Mouse (Mus musculus) lung, adult 2 months (tissue): ENCODE results near the gene Gm6034. TPM values are rescaled to one million over a fixed set of nuclear protein-coding genes. Genes with fewer than 3 reads are reported as not detected.
A peak's percentile ranks its signal among the peaks of the same experiment; 100 is the strongest.
"Not testable (repeated sequence)": the region's sequence is repeated elsewhere in the genome, so short reads cannot be mapped to it uniquely, and the experiment has no call there.

Source experiments
- DNase-seq: peaks from one replicate; pipeline ENCODE4 v3.0.0; 2022
- H3K4me1 ChIP-seq: fragments of 200-500 bp; 2 replicates; pipeline ENCODE4 v1.6.1; 2011; ENCODE audit warnings: low read length; ENCODE audit not compliant: control insufficient read depth, insufficient read depth
- H3K4me3 ChIP-seq: fragments of 200-500 bp; replicated peaks from 2 replicates; pipeline ENCODE3; 2011; ENCODE audit warnings: low read depth, mild to moderate bottlenecking, control low read depth, low read length; ENCODE audit errors: extremely low read depth
- CTCF ChIP-seq: fragments of 200-500 bp; IDR thresholded peaks from 2 replicates; pipeline ENCODE4 v1.5.1; 2011; ENCODE audit warnings: mild to moderate bottlenecking, low read length, control low read depth; ENCODE audit not compliant: insufficient read depth
- POLR2A ChIP-seq: fragments of 200-500 bp; IDR thresholded peaks from 2 replicates; pipeline ENCODE4 v1.6.1; 2011; ENCODE audit warnings: low read depth, mild to moderate bottlenecking, control low read depth, low read length, borderline replicate concordance; ENCODE audit errors: extremely low read depth
- WGBS: fragments of 180-500 bp; shearing (Covaris S2); methylation state at CpG from one replicate; pipeline ENCODE4 v1.1.7; 2018; 5-methylcytosine and 5-hydroxymethylcytosine counted together
- polyA plus RNA-seq: library from polyadenylated mRNA; depleted of rRNA; stranded (reverse); fragments of >200 nt; gene quantifications from 2 replicates; pipeline ENCODE4 v1.2.3, GENCODE M21; 2012

Gene Gm6034
- polyA plus RNA-seq, 1 experiment = not detected

DNA sequence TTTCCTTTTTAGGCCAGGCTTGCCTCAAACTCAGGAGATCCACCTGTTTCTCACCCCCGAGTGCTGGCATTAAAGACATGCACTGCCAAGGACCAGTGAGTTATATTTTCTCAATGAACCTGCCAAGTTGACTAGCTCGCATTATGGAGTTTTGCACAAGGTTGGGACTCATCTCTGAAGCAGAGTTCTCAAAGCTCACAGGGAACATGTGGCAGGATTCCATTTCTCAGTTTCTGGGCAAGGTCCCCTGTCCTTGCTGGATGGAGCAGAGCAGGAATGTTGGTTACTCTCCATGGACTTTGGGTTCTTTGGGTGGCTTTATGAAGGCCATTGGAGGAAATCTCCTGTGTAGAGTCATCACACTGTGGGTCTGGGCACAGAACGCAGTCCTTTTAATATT lies 525 bp downstream of the Gm6034 start:
- peaks cover 8% of the 10 kb centered on the region; the same call in 1 of the 2 replicates for H3K4me1 ChIP-seq
- peak overlapping the region; percentile 83 for H3K4me3 ChIP-seq
- 55% methylated on average over 3 of the region's 3 CpGs for WGBS
- TF ChIP-seq POLR2A = no peak
- TF ChIP-seq CTCF = no peak
- DNase-seq = no peak

DNA sequence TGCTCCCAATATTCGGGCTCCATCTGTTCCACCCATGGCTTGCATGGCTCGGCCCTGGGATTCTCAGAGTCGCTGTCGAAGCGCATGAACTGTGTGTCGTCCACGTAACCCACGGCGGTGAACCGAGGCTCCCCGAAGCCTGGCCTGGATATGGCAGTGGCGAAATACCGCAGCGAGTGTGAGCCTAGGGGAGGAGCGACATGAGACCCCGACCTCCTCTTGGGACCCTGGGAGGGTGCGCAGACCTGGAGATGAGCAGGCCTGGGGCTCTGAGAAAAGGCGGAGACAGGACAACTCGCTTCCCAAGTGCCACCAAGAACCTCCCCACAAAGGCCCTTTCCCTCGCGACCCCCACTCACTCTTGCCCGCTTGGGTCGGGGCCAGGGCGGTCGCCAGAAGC lies 15.2 kb downstream of the Gm6034 start:
- H3K4me3 ChIP-seq, H3K4me1 ChIP-seq, DNase-seq: not testable (repeated sequence)
- WGBS = 87% methylated on average over 24 of the region's 25 CpGs

GRCm38 (mm10) chr17:36058362-36058761 lies 15.6 kb downstream of the Gm6034 start, which contains the start of gene Gm11127:
TSS of gene Gm11127 (minus strand) at chr17:36058371.
- WGBS = 56% methylated on average over 1 of the region's 1 CpGs
- H3K4me3 ChIP-seq, H3K4me1 ChIP-seq, DNase-seq: not testable (repeated sequence)

DNA sequence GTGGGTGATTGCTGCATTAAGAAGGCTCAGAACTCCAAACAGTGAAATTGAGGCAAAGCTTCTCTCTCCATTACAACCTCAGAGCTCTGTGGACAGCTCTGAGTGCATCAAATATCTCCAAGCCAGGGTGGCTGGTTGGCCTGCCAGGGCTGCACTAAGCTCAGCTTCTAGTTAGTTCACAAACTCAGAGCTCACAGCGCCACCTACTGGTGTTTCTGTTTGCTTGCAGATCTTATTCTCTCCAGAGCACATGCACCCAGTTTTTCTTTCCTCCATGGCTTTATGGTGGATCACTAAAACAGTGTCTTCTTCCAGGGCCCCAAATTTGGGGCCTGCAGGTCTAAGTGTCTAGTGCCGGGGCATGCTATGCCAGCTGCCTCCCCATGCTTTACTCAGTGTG lies 18.1 kb downstream of the Gm6034 start:
- WGBS = 16% methylated on average over 2 of the region's 2 CpGs
- peak; percentile 83 for DNase-seq
- no peaks in the 10 kb centered on the region for H3K4me1 ChIP-seq

DNA sequence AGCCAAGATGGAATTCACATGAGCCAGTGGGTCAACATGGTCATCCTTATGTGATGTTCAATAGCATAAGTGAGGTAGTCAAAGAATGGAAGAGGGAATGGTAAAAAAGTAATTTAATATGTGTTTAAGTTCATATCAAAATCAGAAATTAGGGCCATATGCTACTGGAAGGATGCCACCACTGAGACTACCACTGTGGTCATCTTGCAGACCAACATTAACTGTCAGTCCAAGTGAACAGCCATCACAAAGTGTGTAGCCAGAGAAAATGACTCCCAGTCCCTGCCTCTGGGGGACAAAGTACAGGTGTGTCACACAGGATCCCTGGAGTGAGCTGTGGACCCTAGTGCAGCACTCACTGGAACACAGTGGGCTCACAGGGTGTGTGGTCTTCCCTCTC lies 39.1 kb downstream of the Gm6034 start:
- not testable (repeated sequence) for DNase-seq, H3K4me3 ChIP-seq, H3K4me1 ChIP-seq

More for the DNA sequence above, 18.1 kb downstream of the Gm6034 start:
- no peak overlapping the region for H3K4me3 ChIP-seq
- TF ChIP-seq POLR2A (no peak), CTCF (peak; percentile 67)

- not testable (repeated sequence) for H3K4me3 ChIP-seq
- 33% methylated on average over 6 of the region's 6 CpGs for WGBS
Observed at GRCm38 (mm10) chr17:36082519-36083232, 39.9 kb downstream of the Gm6034 start.

DNA sequence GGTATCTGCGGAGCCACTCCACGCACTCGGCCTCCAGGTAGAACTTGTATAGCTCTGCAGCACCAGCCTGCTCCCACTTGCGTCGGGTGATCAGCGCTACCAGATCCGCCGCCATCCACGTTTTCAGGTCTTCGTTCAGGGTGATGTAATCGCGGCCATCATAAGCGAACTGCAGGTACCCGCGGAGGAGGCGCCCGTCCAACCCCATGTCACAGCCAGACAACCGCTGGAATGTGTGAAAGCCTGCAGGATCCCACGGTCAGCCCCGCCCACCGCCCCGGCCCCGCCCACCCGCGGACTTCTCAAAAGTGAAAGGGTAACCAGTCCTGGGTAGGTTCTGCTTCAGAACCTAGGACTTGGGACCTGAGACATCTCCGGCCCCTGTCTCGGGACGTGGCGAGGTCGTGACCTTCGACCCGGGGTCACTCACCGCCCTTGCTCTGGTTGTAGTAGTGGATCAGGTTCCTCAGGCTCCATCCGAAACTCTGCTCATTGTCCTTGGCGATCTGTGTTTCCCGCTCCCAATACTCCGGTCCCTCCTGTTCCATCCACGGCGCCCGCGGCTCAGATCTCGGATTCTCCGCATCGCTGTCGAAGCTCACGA lies 40.6 kb downstream of the Gm6034 start:
- under 1% methylated on average over 46 of the region's 46 CpGs for WGBS
- peak; percentile 40 for DNase-seq
- Histone ChIP-seq H3K4me1 (no peaks in the 10 kb centered on the region), H3K4me3 (peak overlapping the region; percentile 77)
- TF ChIP-seq CTCF = no peak

More at GRCm38 (mm10) chr17:36082519-36083232, 39.9 kb downstream of the Gm6034 start:
- not testable (repeated sequence) for H3K4me1 ChIP-seq, DNase-seq

- H3K4me3 ChIP-seq = peak overlapping the region; percentile 77
- H3K4me1 ChIP-seq = no peaks in the 10 kb centered on the region
- DNase-seq = no peak
- TF ChIP-seq POLR2A = no peak
- TF ChIP-seq CTCF = no peak
- under 1% methylated on average over 42 of the region's 42 CpGs for WGBS
Observed at GRCm38 (mm10) chr17:36083870-36084451, 41.2 kb downstream of the Gm6034 start.

- not testable (repeated sequence) for H3K4me3 ChIP-seq, DNase-seq, H3K4me1 ChIP-seq
- WGBS = 57% methylated on average over 1 of the region's 1 CpGs
Observed at GRCm38 (mm10) chr17:36085976-36086375, 43.2 kb downstream of the Gm6034 start.

GRCm38 (mm10) chr17:36091933-36092332 lies 49.2 kb downstream of the Gm6034 start:
- H3K4me3 ChIP-seq, DNase-seq, H3K4me1 ChIP-seq: not testable (repeated sequence)
- WGBS = no CpG with 5 or more reads among the region's 2 CpGs

DNA sequence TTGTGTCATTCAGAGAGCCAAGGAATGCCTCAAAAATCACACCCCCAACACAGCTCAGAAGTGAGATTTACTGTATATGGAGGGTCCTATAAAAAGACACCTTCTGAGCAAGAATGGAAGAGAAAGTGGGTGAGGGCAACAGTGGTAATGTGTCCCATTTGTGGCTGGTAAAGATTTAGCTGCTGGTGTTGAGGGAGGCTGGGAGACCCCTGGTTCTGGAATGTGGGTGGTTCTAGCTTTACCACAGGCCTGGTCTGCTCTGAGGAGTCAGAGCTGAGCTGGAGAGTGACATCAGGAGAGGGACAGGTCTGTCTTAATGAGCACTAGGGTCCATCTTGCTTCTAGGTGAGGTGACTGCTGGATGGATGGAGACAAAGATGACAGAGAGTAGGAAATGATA lies 49.8 kb downstream of the Gm6034 start:
- H3K4me1 ChIP-seq, H3K4me3 ChIP-seq, DNase-seq: not testable (repeated sequence)
